Comparison of ENCODE assay signal across 22 mouse cellular contexts in the genomic region with DNA sequence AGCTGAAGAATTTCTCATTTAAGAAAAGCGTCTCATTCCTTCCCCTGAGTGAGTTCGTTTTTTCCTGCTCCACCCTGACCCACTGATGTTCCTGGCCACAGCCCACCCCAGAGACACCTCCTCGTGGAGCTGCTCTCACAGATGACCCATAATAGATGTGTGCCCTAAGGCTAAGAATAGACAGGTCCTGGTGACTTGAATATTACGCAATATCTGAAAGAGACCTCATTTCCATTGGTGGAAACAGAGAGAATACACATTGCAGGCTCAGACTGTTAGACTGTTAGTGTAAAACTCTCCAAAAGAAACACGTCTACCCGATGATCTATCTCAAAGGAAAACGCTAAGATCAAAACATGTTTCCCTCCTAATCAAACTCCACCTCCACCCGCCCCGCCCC. TPM values are rescaled to one million over a fixed set of nuclear protein-coding genes. Genes with fewer than 3 reads are reported as not detected.
DNase-seq lines count a peak whose midpoint lies in the region; ATAC-seq lines count a peak whose summit lies in the region.
"Had no signal": no experiment of that assay in that cellular context is flagged by ENCODE, and none has a peak within 500 bp of the region (broad histone marks: within the 10 kb centered on the region; RNA-seq: fewer than 3 reads in every experiment).

No protein-coding gene starts in this region.

- no peak overlapping the region for H3K9ac ChIP-seq in intestine, embryonic 16.5 days (ENCODE audit: low read depth, low read length)
- H3K9ac ChIP-seq in intestine, embryonic 15.5 days, result no peak overlapping the region
- no peak overlapping the region for H3K9ac ChIP-seq in neural tube, embryonic 13.5 days
- H3K9ac ChIP-seq in neural tube, embryonic 15.5 days (replicated peaks), result no peak overlapping the region
- H3K9ac ChIP-seq: heart, embryonic 13.5 days; hindbrain, embryonic 15.5 days had no signal

- no peak overlapping the region for H3K4me3 ChIP-seq in heart, embryonic 10.5 days
- H3K4me3 ChIP-seq in intestine, embryonic 16.5 days (ENCODE audit: low read length), result no peak overlapping the region
- H3K4me3 ChIP-seq in intestine, embryonic 15.5 days (replicated peaks), result no peak overlapping the region
- no peak overlapping the region for H3K4me3 ChIP-seq in neural tube, embryonic 13.5 days
- H3K4me3 ChIP-seq in neural tube, embryonic 15.5 days (replicated peaks), result no peak overlapping the region
- H3K4me3 ChIP-seq: gastrocnemius, adult 2 months; heart, adult 2 months; heart, embryonic 13.5 days; hindbrain, embryonic 15.5 days had no signal

- no peaks in the 10 kb centered on the region for H3K36me3 ChIP-seq in heart, embryonic 10.5 days
- H3K36me3 ChIP-seq in intestine, embryonic 16.5 days (ENCODE audit: control insufficient read depth, insufficient read depth, low read length), result no peaks in the 10 kb centered on the region
- no peaks in the 10 kb centered on the region for H3K36me3 ChIP-seq in intestine, embryonic 15.5 days
- no peaks in the 10 kb centered on the region for H3K36me3 ChIP-seq in neural tube, embryonic 13.5 days
- H3K36me3 ChIP-seq in neural tube, embryonic 15.5 days, result no peaks in the 10 kb centered on the region
- H3K36me3 ChIP-seq: heart, embryonic 13.5 days; hindbrain, embryonic 15.5 days had no signal

- H3K4me1 ChIP-seq in heart, embryonic 10.5 days, result peaks cover 34% of the 10 kb centered on the region
- H3K4me1 ChIP-seq in intestine, embryonic 16.5 days (ENCODE audit: control insufficient read depth, insufficient read depth, low read length), result no peaks in the 10 kb centered on the region
- no peaks in the 10 kb centered on the region for H3K4me1 ChIP-seq in intestine, embryonic 15.5 days (replicated peaks)
- H3K4me1 ChIP-seq in neural tube, embryonic 13.5 days (replicated peaks), result peaks cover 28% of the 10 kb centered on the region
- H3K4me1 ChIP-seq in neural tube, embryonic 15.5 days, result peaks cover 23% of the 10 kb centered on the region

- no peak overlapping the region for H3K27ac ChIP-seq in heart, embryonic 10.5 days
- no peak overlapping the region for H3K27ac ChIP-seq in intestine, embryonic 16.5 days (ENCODE audit: low read length)
- no peak overlapping the region for H3K27ac ChIP-seq in intestine, embryonic 15.5 days
- peak overlapping the region; percentile 10; the same call in 1 of the 2 replicates for H3K27ac ChIP-seq in neural tube, embryonic 13.5 days (replicated peaks)
- H3K27ac ChIP-seq in neural tube, embryonic 15.5 days (replicated peaks), result peak overlapping the region; percentile 33; the same call in 1 of the 2 replicates
- H3K27ac ChIP-seq: gastrocnemius, adult 2 months; heart, adult 2 months; heart, embryonic 13.5 days; hindbrain, embryonic 15.5 days had no signal

- no peaks in the 10 kb centered on the region for H3K9me3 ChIP-seq in heart, embryonic 10.5 days
- H3K9me3 ChIP-seq in intestine, embryonic 16.5 days (ENCODE audit: control insufficient read depth, low read length), result no peaks in the 10 kb centered on the region
- no peaks in the 10 kb centered on the region for H3K9me3 ChIP-seq in intestine, embryonic 15.5 days
- no peaks in the 10 kb centered on the region for H3K9me3 ChIP-seq in neural tube, embryonic 13.5 days
- no peaks in the 10 kb centered on the region for H3K9me3 ChIP-seq in neural tube, embryonic 15.5 days (replicated peaks)
- H3K9me3 ChIP-seq: heart, embryonic 13.5 days; hindbrain, embryonic 15.5 days had no signal

- no peak overlapping the region for H3K4me2 ChIP-seq in intestine, embryonic 16.5 days (ENCODE audit: low read depth, low read length)
- no peak overlapping the region for H3K4me2 ChIP-seq in intestine, embryonic 15.5 days (replicated peaks)
- H3K4me2 ChIP-seq in neural tube, embryonic 13.5 days, result no peak overlapping the region
- H3K4me2 ChIP-seq in neural tube, embryonic 15.5 days, result no peak overlapping the region
- H3K4me2 ChIP-seq: heart, embryonic 13.5 days; hindbrain, embryonic 15.5 days had no signal

- 67% methylated on average over 9 of the region's 9 CpGs for WGBS in heart, embryonic 10.5 days
- WGBS in intestine, embryonic 16.5 days, result 67% methylated on average over 9 of the region's 9 CpGs
- 73% methylated on average over 9 of the region's 9 CpGs for WGBS in intestine, embryonic 15.5 days
- 76% methylated on average over 9 of the region's 9 CpGs for WGBS in neural tube, embryonic 13.5 days
- WGBS in neural tube, embryonic 15.5 days, result 76% methylated on average over 9 of the region's 9 CpGs

- no peaks in the 10 kb centered on the region for H3K27me3 ChIP-seq in heart, embryonic 10.5 days (ENCODE audit: insufficient read depth, poor library complexity, severe bottlenecking)
- no peaks in the 10 kb centered on the region for H3K27me3 ChIP-seq in intestine, embryonic 16.5 days (replicated peaks; ENCODE audit: control insufficient read depth, insufficient read depth, low read length)
- no peaks in the 10 kb centered on the region for H3K27me3 ChIP-seq in intestine, embryonic 15.5 days (replicated peaks)
- no peaks in the 10 kb centered on the region for H3K27me3 ChIP-seq in neural tube, embryonic 13.5 days
- H3K27me3 ChIP-seq in neural tube, embryonic 15.5 days (replicated peaks), result no peaks in the 10 kb centered on the region
- H3K27me3 ChIP-seq: CH12.LX; heart, embryonic 13.5 days; hindbrain, embryonic 15.5 days; Patski had no signal

- ATAC-seq in intestine, embryonic 16.5 days, result peak; percentile 18; the same call in 1 of the 2 replicates
- ATAC-seq in intestine, embryonic 15.5 days, result no peak
- peak; percentile 27; the same call in 1 of the 2 replicates for ATAC-seq in neural tube, embryonic 13.5 days (ENCODE audit: low read depth)
- ATAC-seq in neural tube, embryonic 15.5 days (ENCODE audit: low FRiP score), result no peak
- ATAC-seq: activated CD4-positive, CD25-positive, alpha-beta regulatory T cell, adult 4 months; forebrain, embryonic 14.5 days; Patski had no signal

- peak; percentile 14 for DNase-seq in heart, embryonic 10.5 days (ENCODE audit: low spot score)
- no peak for DNase-seq in heart, adult 9 months (ENCODE audit: low spot score in 2 of 2)
- no peak for DNase-seq in neural tube, embryonic 10.5 days (ENCODE audit: extremely low spot score, low spot score)
- DNase-seq in kidney, postnatal 10 days, result no peak
- DNase-seq: adrenal gland, postnatal 14 days; cerebellum, adult 11-12 months; cerebellum, adult 9-10 months; cerebellum, postnatal 25 days; gastrocnemius, adult 2 months; gastrocnemius, postnatal 25 days; heart, adult 2 months; heart, postnatal 36 days had no signal

RNA-seq across cellular contexts. Expression of a gene that starts 59.2 kb away (rescaled TPM):
- 58.3 and 62.1 TPM in 2 replicates for polyA plus RNA-seq in heart, embryonic 10.5 days (2016; fragmentation: Nextera tagmentation; extraction: Ambion mirVana)
- polyA plus RNA-seq in intestine, embryonic 16.5 days (2015; fragmentation: Nextera tagmentation; extraction: Ambion mirVana), result 61.4 and 62.7 TPM in 2 replicates
- 68.0 and 73.8 TPM in 2 replicates for polyA plus RNA-seq in intestine, embryonic 15.5 days (2015; fragmentation: Nextera tagmentation; extraction: Ambion mirVana)
- polyA plus RNA-seq in neural tube, embryonic 13.5 days (2015; fragmentation: Nextera tagmentation; extraction: Ambion mirVana), result 56.5 and 57.2 TPM in 2 replicates
- 49.8 and 53.2 TPM in 2 replicates for polyA plus RNA-seq in neural tube, embryonic 15.5 days (2015; fragmentation: Nextera tagmentation; extraction: Ambion mirVana)

Comparison
In these comparisons a context has a peak if more than half of its experiments do, and no peak if none do; other contexts are left out.
1. ATAC-seq: peak in intestine, embryonic 16.5 days (single experiment) and neural tube, embryonic 13.5 days (single experiment); none in intestine, embryonic 15.5 days (single experiment) and neural tube, embryonic 15.5 days (single experiment).
2. H3K27ac ChIP-seq: peak in neural tube, embryonic 13.5 days (single experiment) and neural tube, embryonic 15.5 days (single experiment); none in heart, embryonic 10.5 days (single experiment), intestine, embryonic 16.5 days (single experiment) and intestine, embryonic 15.5 days (single experiment).